Mouse (Mus musculus) spleen, adult 2 months (tissue): ENCODE data around the gene Eif4a2.

Experiments
- CTCF ChIP-seq: fragments of 200-500 bp; IDR thresholded peaks from 2 replicates; pipeline ENCODE4 v1.5.1; 2011; ENCODE audit warnings: mild to moderate bottlenecking, inconsistent platforms; ENCODE audit not compliant: insufficient read depth, insufficient read length, insufficient replicate concordance; ENCODE audit errors: extremely low read depth
- POLR2A ChIP-seq: fragments of 200-500 bp; IDR thresholded peaks from 2 replicates; pipeline ENCODE4 v1.6.1; 2011; ENCODE audit warnings: low read depth, low read length, inconsistent platforms

GRCm38 (mm10) chr16:23114339-23115171, 7.3 kb downstream of the Eif4a2 start:
- TF ChIP-seq CTCF = no peak
- TF ChIP-seq POLR2A = no peak
